Mouse (Mus musculus) liver, embryonic 14.5 days (tissue): ENCODE data around the gene Catsperz.

Experiments
- CTCF ChIP-seq: IDR thresholded peaks from 2 replicates; pipeline ENCODE4 v1.5.1; 2016; ENCODE audit warnings: antibody characterized with exemption, low read depth, control low read depth
- EP300 ChIP-seq: IDR thresholded peaks from 2 replicates; pipeline ENCODE4 v1.6.1; 2016; ENCODE audit warnings: antibody characterized with exemption, low read depth

DNA sequence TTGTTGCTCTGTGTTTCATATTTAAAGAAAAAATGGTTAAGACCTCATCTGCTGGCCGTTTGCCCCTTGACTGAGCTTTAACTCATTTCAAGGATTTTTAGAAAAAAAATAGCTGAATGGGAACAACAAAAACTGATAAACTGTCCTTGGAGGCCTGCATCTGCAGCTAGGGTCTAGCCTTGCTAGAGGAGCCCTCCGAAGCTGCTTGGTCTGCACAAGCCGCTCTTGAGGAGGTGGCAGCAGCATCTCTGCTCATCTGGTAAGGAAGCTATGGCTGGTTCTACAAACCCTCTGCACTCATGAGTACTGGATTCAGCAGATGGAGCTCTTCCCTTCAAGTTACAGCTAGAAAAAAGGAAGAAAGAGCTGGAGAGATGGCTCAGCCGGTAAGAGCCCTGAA lies 47.2 kb downstream of the Catsperz start:
- TF ChIP-seq CTCF: no peak
- no peak for TF ChIP-seq EP300
